Mouse (Mus musculus) midbrain, postnatal 0 days (tissue): ENCODE measurements around the gene Gpsm2. TPM values are rescaled to one million over a fixed set of nuclear protein-coding genes. Genes with fewer than 3 reads are reported as not detected.

Experiments used
- ATAC-seq: fragments of 200-750 bp; cut with Nextera tagmentation; 2 replicates; pipeline ENCODE4 v1.8.0; 2017; ENCODE audit warnings: moderate number of reproducible peaks, mild to moderate bottlenecking, moderate TSS enrichment, moderate library complexity; ENCODE audit not compliant: low FRiP score
- DNase-seq: peaks from one replicate; pipeline ENCODE4 v3.0.0-alpha.2; 2015; ENCODE audit warnings: low spot score
- H3K27ac ChIP-seq: fragments of 300-500 bp; sonication (generic); 2 replicates; pipeline ENCODE4 v1.5.1; 2014; ENCODE audit warnings: low read depth, mild to moderate bottlenecking, low read length, mixed read lengths
- H3K27me3 ChIP-seq: fragments of 300-500 bp; sonication (generic); 2 replicates; pipeline ENCODE4 v1.6.1; 2014; ENCODE audit warnings: low read length, control low read depth, mixed read lengths; ENCODE audit not compliant: insufficient read depth
- H3K36me3 ChIP-seq: fragments of 300-500 bp; sonication (generic); 2 replicates; pipeline ENCODE4 v1.6.1; 2014; ENCODE audit warnings: low read length, control low read depth, mixed read lengths; ENCODE audit not compliant: insufficient read depth
- H3K4me1 ChIP-seq: fragments of 300-500 bp; sonication (generic); 2 replicates; pipeline ENCODE4 v1.6.1; 2014; ENCODE audit warnings: mild to moderate bottlenecking, control low read depth, antibody characterized with exemption, low read length, mixed read lengths; ENCODE audit not compliant: insufficient read depth
- H3K4me2 ChIP-seq: fragments of 300-500 bp; sonication (generic); 2 replicates; pipeline ENCODE4 v1.6.1; 2014; ENCODE audit warnings: low read depth, mild to moderate bottlenecking, low read length, mixed read lengths; ENCODE audit not compliant: poor library complexity, severe bottlenecking
- H3K4me3 ChIP-seq: fragments of 300-500 bp; sonication (generic); 2 replicates; pipeline ENCODE4 v1.5.1; 2014; ENCODE audit warnings: low read depth, mild to moderate bottlenecking, low read length, moderate library complexity
- H3K9ac ChIP-seq: fragments of 300-500 bp; sonication (generic); replicated peaks from 2 replicates; pipeline ENCODE4 v1.6.1; 2014; ENCODE audit warnings: mild to moderate bottlenecking, low read length, moderate library complexity, mixed read lengths; ENCODE audit not compliant: poor library complexity, severe bottlenecking
- H3K9me3 ChIP-seq: fragments of 300-500 bp; sonication (generic); 2 replicates; pipeline ENCODE4 v1.6.1; 2016; ENCODE audit warnings: low read length, control low read depth
- CTCF ChIP-seq: IDR thresholded peaks from 2 replicates; pipeline ENCODE4 v1.5.1; 2016; ENCODE audit warnings: antibody characterized with exemption, mild to moderate bottlenecking
- WGBS: fragments of 180-500 bp; shearing (Covaris S2); extraction: QIAGEN DNeasy Blood & Tissue Kit; methylation state at CpG from one replicate; pipeline ENCODE4 v1.1.7; 2014; 5-methylcytosine and 5-hydroxymethylcytosine counted together
- polyA plus RNA-seq: library from polyadenylated mRNA; unstranded; fragments of >200 nt; fragmentation: Nextera tagmentation; extraction: Ambion mirVana; gene quantifications from 2 replicates; pipeline ENCODE4 v1.2.1, GENCODE M21; 2015
- total RNA-seq: library from RNA; depleted of rRNA; stranded (reverse); fragments of >200 nt; gene quantifications from 2 replicates; pipeline ENCODE4 v1.2.3, GENCODE M21; 2014

The Gpsm2 gene
- total and polyA plus RNA-seq, 2 experiments from 2014 or later, result 10.6 to 13.3 TPM

GRCm38 (mm10) chr3:108702789-108703188 is 19.3 kb downstream of the Gpsm2 start:
- Histone ChIP-seq H3K4me2 (no peak overlapping the region), H3K9ac (no peak overlapping the region), H3K9me3 (no peaks in the 10 kb centered on the region), H3K4me1 (no peaks in the 10 kb centered on the region), H3K27ac (no peak overlapping the region), H3K27me3 (no peaks in the 10 kb centered on the region), H3K4me3 (no peak overlapping the region), H3K36me3 (0 out of 2 replicates have a peak, but pooled peaks cover 5% of the 10 kb centered on the region)
- TF ChIP-seq CTCF, result no peak
- ATAC-seq (no peak), DNase-seq (no peak)
- 91% methylated on average over 8 of the region's 8 CpGs for WGBS

GRCm38 (mm10) chr3:108701256-108701655 is 20.9 kb downstream of the Gpsm2 start:
- WGBS, result 88% methylated on average over 1 of the region's 1 CpGs
- Histone ChIP-seq H3K36me3 (0 out of 2 replicates have a peak, but pooled peaks cover 5% of the 10 kb centered on the region), H3K27ac (no peak overlapping the region), H3K9me3 (no peaks in the 10 kb centered on the region), H3K27me3 (no peaks in the 10 kb centered on the region), H3K9ac (no peak overlapping the region), H3K4me3 (no peak overlapping the region), H3K4me1 (no peaks in the 10 kb centered on the region), H3K4me2 (no peak overlapping the region)
- TF ChIP-seq CTCF, result peak; percentile 77
- no peak for ATAC-seq
- DNase-seq, result peak; percentile 49

GRCm38 (mm10) chr3:108699786-108700185 is 22.3 kb downstream of the Gpsm2 start:
- Histone ChIP-seq H3K27ac (no peak overlapping the region), H3K4me2 (no peak overlapping the region), H3K36me3 (0 out of 2 replicates have a peak, but pooled peaks cover 5% of the 10 kb centered on the region), H3K4me1 (no peaks in the 10 kb centered on the region), H3K9ac (no peak overlapping the region), H3K27me3 (no peaks in the 10 kb centered on the region), H3K4me3 (no peak overlapping the region), H3K9me3 (no peaks in the 10 kb centered on the region)
- 95% methylated on average over 4 of the region's 4 CpGs for WGBS
- no peak for TF ChIP-seq CTCF
- DNase-seq, result no peak
- no peak for ATAC-seq

GRCm38 (mm10) chr3:108698662-108699061 is 23.4 kb downstream of the Gpsm2 start:
- H3K9ac ChIP-seq, result no peak overlapping the region
- DNase-seq (no peak), ATAC-seq (no peak)
- no peak overlapping the region for H3K27ac ChIP-seq
- no peak for TF ChIP-seq CTCF
- H3K4me2 ChIP-seq, result no peak overlapping the region
- H3K4me1 ChIP-seq, result no peaks in the 10 kb centered on the region
- H3K4me3 ChIP-seq, result no peak overlapping the region
- H3K9me3 ChIP-seq, result no peaks in the 10 kb centered on the region
- H3K27me3 ChIP-seq, result no peaks in the 10 kb centered on the region
- WGBS, result 93% methylated on average over 8 of the region's 8 CpGs
- 0 out of 2 replicates have a peak, but pooled peaks cover 5% of the 10 kb centered on the region for H3K36me3 ChIP-seq

- no peak for TF ChIP-seq CTCF
- no peak overlapping the region for H3K4me3 ChIP-seq
- H3K27me3 ChIP-seq, result no peaks in the 10 kb centered on the region
- no peak overlapping the region for H3K9ac ChIP-seq
- ATAC-seq (no peak), DNase-seq (no peak)
- WGBS, result 93% methylated on average over 9 of the region's 9 CpGs
- H3K9me3 ChIP-seq, result no peaks in the 10 kb centered on the region
- no peak overlapping the region for H3K4me2 ChIP-seq
- H3K27ac ChIP-seq, result no peak overlapping the region
- H3K36me3 ChIP-seq, result no peaks in the 10 kb centered on the region
- no peaks in the 10 kb centered on the region for H3K4me1 ChIP-seq
Observed at GRCm38 (mm10) chr3:108694321-108694720, 27.8 kb downstream of the Gpsm2 start.

- DNase-seq (no peak), ATAC-seq (no peak)
- H3K9me3 ChIP-seq, result no peaks in the 10 kb centered on the region
- TF ChIP-seq CTCF, result no peak
- no peaks in the 10 kb centered on the region for H3K4me1 ChIP-seq
- no peaks in the 10 kb centered on the region for H3K27me3 ChIP-seq
- H3K4me3 ChIP-seq, result no peak overlapping the region
- WGBS, result 60% methylated on average over 4 of the region's 4 CpGs
- no peak overlapping the region for H3K9ac ChIP-seq
- peaks cover 6% of the 10 kb centered on the region for H3K36me3 ChIP-seq
- H3K27ac ChIP-seq, result no peak overlapping the region
- no peak overlapping the region for H3K4me2 ChIP-seq
Observed at GRCm38 (mm10) chr3:108689979-108690378, 32.1 kb downstream of the Gpsm2 start.
